Mouse (Mus musculus): ENCODE results near the gene H2al1o. TPM values are rescaled to one million over a fixed set of nuclear protein-coding genes. Genes with fewer than 3 reads are reported as not detected.
"Not testable (repeated sequence)": the region's sequence is repeated elsewhere in the genome, so short reads cannot be mapped to it uniquely, and the experiment has no call there.

The H2al1o gene
- total RNA-seq (2021): not detected
- long read RNA-seq, experiment 1: 0 reads
- long read RNA-seq, experiment 2: 0 reads

DNA sequence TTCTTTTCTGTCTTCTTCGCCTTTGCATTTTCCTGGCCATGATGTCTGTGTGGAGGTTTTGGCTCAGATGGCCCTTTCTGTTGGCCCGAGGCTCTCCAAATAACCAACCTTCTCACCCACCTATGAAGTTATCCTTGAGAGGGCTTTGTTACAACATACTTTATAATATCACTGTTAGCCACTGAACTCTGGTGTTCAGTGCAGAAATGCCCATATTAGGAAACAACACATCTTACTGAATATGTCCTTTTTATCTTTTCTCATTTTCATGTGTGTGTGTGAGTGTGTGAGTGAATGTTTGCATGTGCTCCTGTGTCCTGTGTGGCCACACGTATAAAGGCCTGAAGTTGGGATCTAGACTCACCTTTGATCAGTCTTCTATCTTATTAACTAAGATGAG, at the start of gene H2al1o:
Gene H2al1o (minus strand): TSS at position 101 of the 400 bp plus-strand sequence.
- DNase-seq; intact Hi-C loops (cut with DNase I; ENCODE audit: low total_unique reads): not testable (repeated sequence)

GRCm38 (mm10) chrX:9598036-9598435, 25.8 kb upstream of the H2al1o start:
- intact Hi-C loops (cut with DNase I; ENCODE audit: low total_unique reads); DNase-seq: not testable (repeated sequence)

- intact Hi-C loops (cut with DNase I; ENCODE audit: low total_unique reads): no loop called here
- no peak for DNase-seq
Observed at GRCm38 (mm10) chrX:9536881-9537280, 35.3 kb downstream of the H2al1o start.

Other genes with a start within 250 kb of the H2al1o start
- gene H2al1k, start 221.8 kb downstream of the H2al1o start, total RNA-seq (2021): not detected
- 1 to 10 TPM; 1.7 to 3.4 TPM for gene Cybb, start 84.6 kb downstream of the H2al1o start, total RNA-seq (2021)
- gene Dynlt3, start 90.6 kb upstream of the H2al1o start, total RNA-seq (2021): 10 to 100 TPM; 51.1 to 60.3 TPM